Mouse (Mus musculus): ENCODE measurements at regions not wholly inside any gene's neighbourhood (a gene's known extent, or its start where the extent isn't known, plus 50 kb on each side); places are given as distances from the start of the nearest gene placed in this dataset.

DNA sequence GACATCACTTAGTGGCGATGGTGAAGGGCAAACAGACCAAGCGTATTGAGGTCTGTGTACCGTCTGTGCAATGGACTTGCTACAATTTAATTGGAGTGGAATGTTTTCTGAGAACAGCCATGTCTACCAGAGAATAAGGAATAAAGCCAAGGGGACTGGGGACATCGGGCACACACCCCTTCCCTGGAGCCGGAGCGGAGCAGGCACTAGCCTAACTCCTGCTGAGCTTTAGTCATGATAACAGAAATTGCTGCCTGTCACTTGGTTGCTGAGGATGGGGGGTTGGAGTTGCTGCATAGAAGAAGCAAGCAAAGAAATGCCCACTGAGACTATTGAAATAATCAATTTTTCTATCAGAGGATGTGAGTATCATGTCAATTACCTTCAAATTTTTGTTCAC, 549.5 kb upstream of the Mki67 start:
- no peaks in the 10 kb centered on the region for H3K9me3 ChIP-seq (ENCODE audit: control insufficient read depth, low read length)
- no peak for ATAC-seq (ENCODE audit: low read depth)
- H3K4me3 ChIP-seq (ENCODE audit: low read depth, low read length) = no peak overlapping the region
- H3K27me3 ChIP-seq (replicated peaks; ENCODE audit: control insufficient read depth, insufficient read depth, low read length) = no peaks in the 10 kb centered on the region
- no peak overlapping the region for H3K4me2 ChIP-seq (ENCODE audit: low read depth, low read length)
- H3K4me1 ChIP-seq (ENCODE audit: control insufficient read depth, insufficient read depth, low read length) = 0 out of 2 replicates have a peak, but pooled peaks cover 6% of the 10 kb centered on the region
- no peak overlapping the region for H3K27ac ChIP-seq (replicated peaks; ENCODE audit: low read depth, low read length)
- no peaks in the 10 kb centered on the region for H3K36me3 ChIP-seq (ENCODE audit: control insufficient read depth, insufficient read depth, low read length)
- no peak overlapping the region for H3K9ac ChIP-seq (ENCODE audit: low read depth, low read length)
- DNase-seq (ENCODE audit: low spot score) = no peak
- WGBS = 49% methylated on average over 6 of the region's 6 CpGs

DNA sequence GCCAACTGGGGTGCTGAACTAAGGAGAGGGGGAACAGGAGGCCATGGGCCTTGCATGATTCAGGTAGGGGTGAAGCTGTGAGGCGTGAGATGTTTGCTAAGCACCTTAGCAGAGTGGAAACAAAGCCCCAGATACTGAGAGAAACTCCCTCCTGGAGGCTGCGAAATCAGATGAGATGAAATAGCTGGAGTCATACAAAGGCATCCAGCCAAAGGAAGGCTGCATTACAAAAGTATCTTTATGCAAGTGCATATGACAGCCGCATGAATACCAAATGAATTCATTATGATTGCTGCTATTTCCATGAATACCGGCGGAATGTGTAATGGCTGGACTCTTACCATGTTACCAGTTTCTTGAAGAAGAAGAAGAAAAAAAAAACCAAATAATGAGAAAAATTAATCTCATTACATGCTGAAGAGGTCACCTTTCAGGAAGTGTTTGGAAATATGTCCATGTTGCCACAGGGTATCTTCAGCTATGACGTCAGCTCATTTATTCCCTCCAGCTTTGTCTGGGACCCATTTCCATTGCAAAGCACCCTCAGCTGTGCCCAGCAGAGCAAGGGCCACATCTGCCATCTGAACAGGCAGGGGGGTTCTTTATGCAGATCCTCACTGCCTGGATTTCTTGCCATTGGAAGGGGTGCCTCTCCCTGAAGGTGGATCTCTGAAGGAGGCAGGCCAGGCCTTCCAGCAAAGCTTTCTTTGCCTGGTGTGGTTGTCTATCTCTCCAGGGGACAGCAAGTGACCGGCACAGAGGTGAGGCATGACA, 551.7 kb upstream of the Mki67 start:
- no peaks in the 10 kb centered on the region for H3K36me3 ChIP-seq (ENCODE audit: control insufficient read depth, insufficient read depth, low read length)
- H3K27ac ChIP-seq (replicated peaks; ENCODE audit: low read depth, low read length) = no peak overlapping the region
- 0 out of 2 replicates have a peak, but pooled peaks cover 6% of the 10 kb centered on the region for H3K4me1 ChIP-seq (ENCODE audit: control insufficient read depth, insufficient read depth, low read length)
- 61% methylated on average over 7 of the region's 7 CpGs for WGBS
- H3K27me3 ChIP-seq (replicated peaks; ENCODE audit: control insufficient read depth, insufficient read depth, low read length) = 0 out of 2 replicates have a peak, but pooled peaks cover 2% of the 10 kb centered on the region
- peak; percentile 78 for DNase-seq (ENCODE audit: low spot score)
- no peak overlapping the region for H3K4me2 ChIP-seq (ENCODE audit: low read depth, low read length)
- H3K9ac ChIP-seq (ENCODE audit: low read depth, low read length) = no peak overlapping the region
- ATAC-seq (ENCODE audit: low read depth) = 0 out of 2 replicates have a peak, but pooled peaks have one; percentile 22
- no peak overlapping the region for H3K4me3 ChIP-seq (ENCODE audit: low read depth, low read length)
- H3K9me3 ChIP-seq (ENCODE audit: control insufficient read depth, low read length) = no peaks in the 10 kb centered on the region

DNA sequence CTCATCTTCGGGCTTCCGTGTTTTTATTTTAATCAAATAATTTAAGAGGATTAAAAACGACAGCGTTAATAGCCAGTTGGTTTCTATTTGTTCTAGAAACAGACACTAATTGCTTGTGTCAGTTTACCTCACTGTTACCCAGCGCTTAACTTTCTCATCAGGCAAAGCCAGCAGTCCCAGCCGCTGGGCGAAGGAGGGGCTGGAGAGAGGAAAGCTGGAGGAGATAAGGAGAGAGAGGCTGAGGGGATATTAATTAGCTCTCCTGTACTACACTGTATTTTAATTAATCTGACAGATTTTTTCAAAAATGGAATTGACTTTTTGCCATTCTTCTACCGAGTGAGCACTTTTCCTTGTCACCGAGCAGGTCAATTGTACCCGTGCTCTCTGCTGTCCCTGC, 559.5 kb upstream of the Mki67 start:
- Histone ChIP-seq H3K4me2 (ENCODE audit: low read depth, low read length) (no peak overlapping the region), H3K4me1 (ENCODE audit: control insufficient read depth, insufficient read depth, low read length) (no peaks in the 10 kb centered on the region), H3K27ac (replicated peaks; ENCODE audit: low read depth, low read length) (no peak overlapping the region), H3K9me3 (ENCODE audit: control insufficient read depth, low read length) (no peaks in the 10 kb centered on the region), H3K36me3 (ENCODE audit: control insufficient read depth, insufficient read depth, low read length) (no peaks in the 10 kb centered on the region), H3K4me3 (ENCODE audit: low read depth, low read length) (no peak overlapping the region), H3K27me3 (replicated peaks; ENCODE audit: control insufficient read depth, insufficient read depth, low read length) (0 out of 2 replicates have a peak, but pooled peaks cover 4% of the 10 kb centered on the region), H3K9ac (ENCODE audit: low read depth, low read length) (no peak overlapping the region)
- ATAC-seq (ENCODE audit: low read depth) (no peak), DNase-seq (ENCODE audit: low spot score) (no peak)
- 54% methylated on average over 10 of the region's 10 CpGs for WGBS

DNA sequence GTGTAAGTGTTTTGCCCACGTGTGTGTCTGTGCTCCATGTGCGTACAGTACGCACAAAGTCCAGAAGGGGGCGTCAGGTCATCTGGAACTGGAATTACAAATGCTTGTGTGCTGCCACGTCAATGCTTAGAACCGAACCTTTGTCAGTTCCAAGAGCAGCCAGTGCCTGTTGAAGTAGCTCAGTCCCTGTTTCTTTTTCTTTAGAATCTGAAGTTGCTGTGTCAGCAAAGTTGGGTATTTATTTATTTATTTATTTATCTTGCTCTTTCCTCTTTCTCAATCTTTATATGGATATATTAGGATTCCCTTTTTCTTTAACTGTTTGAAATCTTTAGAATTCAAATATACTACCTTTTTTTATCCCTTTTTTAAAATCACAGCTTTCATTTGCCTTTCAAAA, 567.6 kb upstream of the Mki67 start:
- DNase-seq (ENCODE audit: low spot score) = no peak
- Histone ChIP-seq H3K4me2 (ENCODE audit: low read depth, low read length) (no peak overlapping the region), H3K9ac (ENCODE audit: low read depth, low read length) (no peak overlapping the region), H3K9me3 (ENCODE audit: control insufficient read depth, low read length) (no peaks in the 10 kb centered on the region), H3K4me3 (ENCODE audit: low read depth, low read length) (no peak overlapping the region), H3K27me3 (replicated peaks; ENCODE audit: control insufficient read depth, insufficient read depth, low read length) (no peaks in the 10 kb centered on the region), H3K4me1 (ENCODE audit: control insufficient read depth, insufficient read depth, low read length) (no peaks in the 10 kb centered on the region), H3K36me3 (ENCODE audit: control insufficient read depth, insufficient read depth, low read length) (no peaks in the 10 kb centered on the region), H3K27ac (replicated peaks; ENCODE audit: low read depth, low read length) (no peak overlapping the region)
- no peak for ATAC-seq (ENCODE audit: low read depth)
- 86% methylated on average over 6 of the region's 6 CpGs for WGBS

DNA sequence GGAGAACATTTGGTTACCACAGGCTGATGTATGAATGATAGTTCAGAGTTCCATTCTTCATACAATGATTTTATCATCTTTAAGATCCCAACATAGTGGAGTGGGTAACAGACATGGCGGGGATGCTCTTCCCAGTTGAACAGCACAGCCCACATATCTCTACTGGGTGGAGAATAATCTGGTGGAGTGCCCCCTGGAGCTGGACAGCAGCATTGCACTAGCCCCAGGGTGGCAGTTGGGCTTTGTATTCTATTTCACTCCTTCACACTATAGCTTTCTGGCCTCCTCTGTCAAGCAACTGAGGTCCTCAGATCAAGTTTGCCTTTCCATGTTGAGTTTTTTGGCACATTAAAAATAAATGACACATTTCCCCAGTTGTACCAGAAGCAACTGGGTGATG, 569.4 kb upstream of the Mki67 start:
- no peak overlapping the region for H3K4me2 ChIP-seq (ENCODE audit: low read depth, low read length)
- H3K4me1 ChIP-seq (ENCODE audit: control insufficient read depth, insufficient read depth, low read length) = no peaks in the 10 kb centered on the region
- WGBS = 88% methylated on average over 1 of the region's 1 CpGs
- no peak overlapping the region for H3K9ac ChIP-seq (ENCODE audit: low read depth, low read length)
- H3K4me3 ChIP-seq (ENCODE audit: low read depth, low read length) = no peak overlapping the region
- no peak overlapping the region for H3K27ac ChIP-seq (replicated peaks; ENCODE audit: low read depth, low read length)
- H3K36me3 ChIP-seq (ENCODE audit: control insufficient read depth, insufficient read depth, low read length) = no peaks in the 10 kb centered on the region
- H3K27me3 ChIP-seq (replicated peaks; ENCODE audit: control insufficient read depth, insufficient read depth, low read length) = no peaks in the 10 kb centered on the region
- ATAC-seq (ENCODE audit: low read depth) = no peak
- no peaks in the 10 kb centered on the region for H3K9me3 ChIP-seq (ENCODE audit: control insufficient read depth, low read length)
- no peak for DNase-seq (ENCODE audit: low spot score)

DNA sequence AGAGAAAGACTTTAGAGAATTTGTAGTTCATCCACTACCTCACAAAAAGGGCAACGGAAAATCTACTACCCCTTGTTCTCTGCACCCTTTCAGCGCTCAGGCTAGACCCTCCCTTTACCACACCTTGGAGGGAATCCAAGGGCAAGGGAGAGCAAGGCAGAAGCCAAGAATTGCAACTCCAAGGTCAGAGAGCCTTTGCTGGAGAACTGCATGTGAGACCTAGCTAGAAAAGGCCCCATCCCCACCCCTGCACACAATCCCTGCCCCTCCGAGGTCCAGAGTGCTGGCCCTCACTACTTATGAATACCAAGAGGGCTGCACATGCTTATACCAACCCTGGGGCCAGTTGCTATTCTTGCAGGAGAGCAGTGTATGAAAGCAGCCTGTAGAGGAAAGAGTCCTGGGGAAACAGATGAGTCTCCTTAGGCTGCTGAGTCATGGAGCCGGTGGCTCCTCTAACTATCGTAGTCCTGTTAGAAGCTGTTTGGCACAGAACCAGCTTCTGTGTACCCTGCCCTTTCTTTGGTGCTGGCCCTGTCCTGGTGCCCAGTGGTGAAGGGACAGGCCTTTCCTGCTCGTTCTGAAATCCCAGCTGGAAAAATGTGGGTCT, 577.5 kb upstream of the Mki67 start:
- ATAC-seq (ENCODE audit: low read depth) = no peak
- 68% methylated on average over 6 of the region's 6 CpGs for WGBS

DNA sequence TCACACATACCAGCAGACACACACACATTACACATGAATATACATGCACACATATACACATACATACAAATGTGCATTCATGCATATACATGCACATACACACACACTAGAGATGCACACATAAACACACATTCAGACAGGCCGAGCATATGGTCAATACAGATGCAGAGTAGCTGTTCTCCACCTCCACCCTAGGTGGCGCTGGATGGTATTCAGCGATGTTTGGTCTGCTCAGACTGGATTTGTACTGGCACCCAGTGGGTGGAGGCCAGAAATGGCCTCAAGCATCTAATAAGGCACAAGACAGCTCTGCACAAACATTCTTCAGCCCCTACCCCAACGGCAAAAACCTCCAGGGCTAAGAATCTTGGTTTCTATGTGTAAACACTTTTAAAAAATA, 578.3 kb upstream of the Mki67 start:
- H3K4me1 ChIP-seq (ENCODE audit: control insufficient read depth, insufficient read depth, low read length) = no peaks in the 10 kb centered on the region
- H3K9ac ChIP-seq (ENCODE audit: low read depth, low read length) = no peak overlapping the region
- H3K4me2 ChIP-seq (ENCODE audit: low read depth, low read length) = no peak overlapping the region
- H3K9me3 ChIP-seq (ENCODE audit: control insufficient read depth, low read length) = no peaks in the 10 kb centered on the region
- DNase-seq (ENCODE audit: low spot score) (no peak), ATAC-seq (ENCODE audit: low read depth) (no peak)
- WGBS = 44% methylated on average over 4 of the region's 4 CpGs
- H3K4me3 ChIP-seq (ENCODE audit: low read depth, low read length) = no peak overlapping the region
- H3K27me3 ChIP-seq (replicated peaks; ENCODE audit: control insufficient read depth, insufficient read depth, low read length) = no peaks in the 10 kb centered on the region
- H3K27ac ChIP-seq (replicated peaks; ENCODE audit: low read depth, low read length) = no peak overlapping the region
- H3K36me3 ChIP-seq (ENCODE audit: control insufficient read depth, insufficient read depth, low read length) = no peaks in the 10 kb centered on the region

More for the DNA sequence above, 577.5 kb upstream of the Mki67 start:
- no peak overlapping the region for H3K27ac ChIP-seq (replicated peaks; ENCODE audit: low read depth, low read length)
- no peaks in the 10 kb centered on the region for H3K9me3 ChIP-seq (ENCODE audit: control insufficient read depth, low read length)
- H3K4me3 ChIP-seq (ENCODE audit: low read depth, low read length) = no peak overlapping the region
- no peak overlapping the region for H3K9ac ChIP-seq (ENCODE audit: low read depth, low read length)
- H3K36me3 ChIP-seq (ENCODE audit: control insufficient read depth, insufficient read depth, low read length) = no peaks in the 10 kb centered on the region
- no peaks in the 10 kb centered on the region for H3K4me1 ChIP-seq (ENCODE audit: control insufficient read depth, insufficient read depth, low read length)
- no peaks in the 10 kb centered on the region for H3K27me3 ChIP-seq (replicated peaks; ENCODE audit: control insufficient read depth, insufficient read depth, low read length)
- no peak for DNase-seq (ENCODE audit: low spot score)
- H3K4me2 ChIP-seq (ENCODE audit: low read depth, low read length) = no peak overlapping the region

DNA sequence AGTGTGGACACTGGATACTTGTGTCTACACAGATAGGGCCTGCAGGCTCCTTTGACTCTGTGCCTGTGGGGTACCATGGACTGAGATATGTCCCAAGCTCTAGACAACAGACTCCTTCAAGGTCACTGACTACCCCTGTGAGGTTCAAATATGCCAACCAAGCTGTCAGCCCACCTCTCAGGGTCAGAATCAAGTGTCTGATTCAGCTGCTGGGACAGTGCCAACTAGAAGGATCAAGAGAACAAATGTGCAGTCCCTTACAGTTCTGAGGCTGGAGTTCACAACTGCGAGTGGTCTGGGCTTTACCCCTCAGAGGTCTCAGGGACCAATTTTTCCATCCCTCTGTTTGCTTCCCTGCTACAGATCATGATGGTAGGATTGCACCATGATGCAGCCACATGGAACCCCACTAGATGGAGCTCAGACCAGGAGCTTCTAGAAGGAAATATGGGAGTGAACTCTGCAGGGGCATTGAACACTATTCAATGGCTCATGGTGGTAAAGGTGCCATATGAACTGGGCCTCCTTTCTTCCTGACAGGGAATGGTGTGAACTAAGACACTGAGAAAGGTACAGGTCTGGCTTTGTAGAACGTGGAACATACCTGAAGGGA, 581.8 kb upstream of the Mki67 start:
- Histone ChIP-seq H3K9me3 (ENCODE audit: control insufficient read depth, low read length) (no peaks in the 10 kb centered on the region), H3K9ac (ENCODE audit: low read depth, low read length) (no peak overlapping the region), H3K36me3 (ENCODE audit: control insufficient read depth, insufficient read depth, low read length) (no peaks in the 10 kb centered on the region), H3K4me2 (ENCODE audit: low read depth, low read length) (no peak overlapping the region), H3K27me3 (replicated peaks; ENCODE audit: control insufficient read depth, insufficient read depth, low read length) (no peaks in the 10 kb centered on the region), H3K27ac (replicated peaks; ENCODE audit: low read depth, low read length) (no peak overlapping the region), H3K4me1 (ENCODE audit: control insufficient read depth, insufficient read depth, low read length) (no peaks in the 10 kb centered on the region), H3K4me3 (ENCODE audit: low read depth, low read length) (no peak overlapping the region)
- DNase-seq (ENCODE audit: low spot score) (no peak), ATAC-seq (ENCODE audit: low read depth) (no peak)
- WGBS = 81% methylated on average over 2 of the region's 2 CpGs
